Comparison of ENCODE assay signal across 8 mouse cellular contexts in the genomic region with DNA sequence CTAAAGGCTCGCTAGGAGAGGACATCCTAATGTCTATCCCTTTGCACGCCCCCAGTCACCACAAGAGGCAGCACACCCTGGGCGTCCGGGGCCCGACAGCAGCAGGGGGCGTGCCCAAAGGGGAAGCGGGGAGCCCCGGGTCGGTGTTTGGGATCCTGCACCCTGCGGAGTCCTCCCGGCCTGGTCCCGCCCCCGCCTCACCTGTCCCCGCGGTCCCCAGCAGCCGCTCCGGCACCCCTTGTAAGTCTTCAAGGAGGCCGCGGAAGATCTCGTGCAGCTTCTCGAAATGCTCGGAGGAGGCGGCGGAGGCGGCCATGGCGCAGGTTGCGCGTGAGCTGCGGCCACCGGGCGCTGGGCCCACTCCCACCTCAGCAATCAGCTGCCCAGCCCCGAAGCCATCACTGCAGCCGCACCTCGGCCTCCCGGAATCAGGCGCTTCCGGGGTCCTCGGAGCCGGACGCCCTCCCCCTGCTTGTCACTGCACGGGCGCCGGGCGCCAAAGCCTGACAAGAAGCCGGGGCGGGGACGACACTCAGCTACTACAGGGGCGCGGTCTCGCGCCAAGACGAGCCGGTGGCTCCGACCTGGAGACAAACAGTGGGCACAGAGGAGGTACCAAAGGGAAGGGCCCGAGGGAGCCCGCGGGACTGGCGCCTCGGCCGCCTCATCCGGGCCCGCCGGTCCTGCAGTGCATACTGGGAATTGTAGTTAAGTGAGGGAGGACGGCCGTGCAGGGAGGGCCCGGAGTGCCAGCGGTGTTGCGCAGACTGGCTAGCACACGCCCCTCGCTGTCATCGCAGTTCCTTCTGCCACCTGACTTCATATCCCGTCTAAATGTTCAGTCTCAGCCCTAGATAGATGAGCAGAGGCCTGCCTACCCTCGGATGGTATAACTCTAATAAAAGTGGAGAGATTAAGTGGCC. TPM values are rescaled to one million over a fixed set of nuclear protein-coding genes. Genes with fewer than 3 reads are reported as not detected.
DNase-seq lines count a peak whose midpoint lies in the region; ATAC-seq lines count a peak whose summit lies in the region.

A gene (minus strand): TSS at position 649 of the 923 bp plus-strand sequence.

- DNase-seq in ZHBTc4 (ENCODE audit: low read depth, low spot score): peak; percentile 93
- DNase-seq in gastrocnemius, adult 8-10 months (ENCODE audit: low spot score in 2 of 2): peak; percentile 87 to 90
- DNase-seq in hindlimb bud, embryonic 11.5 days (ENCODE audit: extremely low spot score, low read depth, low spot score): peak; percentile 47
- DNase-seq in left cerebral cortex, adult 8-10 months (ENCODE audit: low spot score in 2 of 2): peak; percentile 93
- DNase-seq in right cerebral cortex, postnatal 10 days (ENCODE audit: low spot score in 2 of 2): peak; percentile 93 to 95
- peak; percentile 85 for DNase-seq in urinary bladder, postnatal 25 days (ENCODE audit: low spot score)

- no peaks in the 10 kb centered on the region for H3K9me3 ChIP-seq in megakaryocyte, embryonic 14.5 days

- peaks cover 51% of the 10 kb centered on the region for H3K36me3 ChIP-seq in megakaryocyte, embryonic 14.5 days (replicated peaks; ENCODE audit: low read length)

- peaks cover 47% of the 10 kb centered on the region for H3K4me1 ChIP-seq in megakaryocyte, embryonic 14.5 days

- peak within 1 kb of the TSS; percentile 98 for H3K4me3 ChIP-seq in megakaryocyte, embryonic 14.5 days (replicated peaks)

- peak; percentile 97 for ATAC-seq in common myeloid progenitor, adult 5-6 weeks (replicated peaks; ENCODE audit: low read depth, poor library complexity, severe bottlenecking)

- no peaks in the 10 kb centered on the region for H3K27me3 ChIP-seq in megakaryocyte, embryonic 14.5 days (replicated peaks)

RNA-seq across cellular contexts. Expression of the gene that starts here (rescaled TPM):
- total RNA-seq in common myeloid progenitor, adult 5-6 weeks (2017): 147 and 182 TPM in 2 replicates
- 100 to 1,000 TPM in 1 of 4 experiments, 10 to 100 TPM in 3; 89.4 to 121 (median 93.7) TPM for total RNA-seq in gastrocnemius, adult 8-10 months (2022)
- total RNA-seq in left cerebral cortex, adult 8-10 months (2022): 100 to 1,000 TPM; 236 to 253 (median 243) TPM
- polyA plus RNA-seq in megakaryocyte, embryonic 14.5 days (2012; ENCODE audit: insufficient read depth, low replicate concordance): 75.9 and 102 TPM in 2 replicates

Comparison
In these comparisons a context has a peak if more than half of its experiments do, and no peak if none do; other contexts are left out.
1. Peak in every context shown above with its lines: DNase-seq, ATAC-seq and H3K4me3 ChIP-seq.